Mouse (Mus musculus): ENCODE results near the gene Ttc21a. TPM values are rescaled to one million over a fixed set of nuclear protein-coding genes. Genes with fewer than 3 reads are reported as not detected.
A peak's percentile ranks its signal among the peaks of the same experiment; 100 is the strongest.
"Not testable (repeated sequence)": the region's sequence is repeated elsewhere in the genome, so short reads cannot be mapped to it uniquely, and the experiment has no call there.

Gene Ttc21a
- polyA plus RNA-seq, 1 experiment: 0.56 TPM

GRCm38 (mm10) chr9:120007833-120008232, 70.4 kb downstream of the Ttc21a start:
- H3K4me1 ChIP-seq (ENCODE audit: control insufficient read depth, insufficient read depth, low read length): no peaks in the 10 kb centered on the region; the same call in 1 of the 2 replicates
- DNase-seq: no peak
- H3K27ac ChIP-seq (ENCODE audit: insufficient read depth, low read length): no peak overlapping the region
- 91% methylated on average over 1 of the region's 1 CpGs for WGBS
- H3K27me3 ChIP-seq (ENCODE audit: control insufficient read depth, insufficient read depth, low read length): no peaks in the 10 kb centered on the region
- no peak overlapping the region for H3K4me3 ChIP-seq (replicated peaks; ENCODE audit: insufficient read depth, low read depth, low read length)
- no peak for TF ChIP-seq POLR2A (IDR thresholded peaks at IDR 0.05; ENCODE audit: borderline replicate concordance, insufficient read depth, low read length)
- TF ChIP-seq CTCF (IDR thresholded peaks at IDR 0.05; ENCODE audit: borderline replicate concordance, insufficient read depth, low read depth, low read length): no peak

- DNase-seq: no peak
- Histone ChIP-seq H3K27me3 (ENCODE audit: control insufficient read depth, insufficient read depth, low read length) (no peaks in the 10 kb centered on the region), H3K27ac (ENCODE audit: insufficient read depth, low read length) (no peak overlapping the region), H3K4me1 (ENCODE audit: control insufficient read depth, insufficient read depth, low read length) (no peaks in the 10 kb centered on the region; the same call in 1 of the 2 replicates), H3K4me3 (replicated peaks; ENCODE audit: insufficient read depth, low read depth, low read length) (no peak overlapping the region)
- TF ChIP-seq POLR2A (IDR thresholded peaks at IDR 0.05; ENCODE audit: borderline replicate concordance, insufficient read depth, low read length) (no peak), CTCF (IDR thresholded peaks at IDR 0.05; ENCODE audit: borderline replicate concordance, insufficient read depth, low read depth, low read length) (no peak)
- 90% methylated on average over 7 of the region's 7 CpGs for WGBS
Observed at GRCm38 (mm10) chr9:120009226-120009841, 71.9 kb downstream of the Ttc21a start.

- WGBS: 97% methylated on average over 3 of the region's 3 CpGs
- no peaks in the 10 kb centered on the region; the same call in 1 of the 2 replicates for H3K4me1 ChIP-seq (ENCODE audit: control insufficient read depth, insufficient read depth, low read length)
- TF ChIP-seq POLR2A (IDR thresholded peaks at IDR 0.05; ENCODE audit: borderline replicate concordance, insufficient read depth, low read length): no peak
- TF ChIP-seq CTCF (IDR thresholded peaks at IDR 0.05; ENCODE audit: borderline replicate concordance, insufficient read depth, low read depth, low read length): no peak
- H3K4me3 ChIP-seq (replicated peaks; ENCODE audit: insufficient read depth, low read depth, low read length): no peak overlapping the region
- no peaks in the 10 kb centered on the region for H3K27me3 ChIP-seq (ENCODE audit: control insufficient read depth, insufficient read depth, low read length)
- no peak for DNase-seq
- H3K27ac ChIP-seq (ENCODE audit: insufficient read depth, low read length): no peak overlapping the region
Observed at GRCm38 (mm10) chr9:120009871-120010270, 72.5 kb downstream of the Ttc21a start.

- under 1% methylated on average over 53 of the region's 60 CpGs for WGBS
- H3K27me3 ChIP-seq (ENCODE audit: control insufficient read depth, insufficient read depth, low read length): no peaks in the 10 kb centered on the region
- TF ChIP-seq CTCF (IDR thresholded peaks at IDR 0.05; ENCODE audit: borderline replicate concordance, insufficient read depth, low read depth, low read length): no peak
- TF ChIP-seq POLR2A (IDR thresholded peaks at IDR 0.05; ENCODE audit: borderline replicate concordance, insufficient read depth, low read length): no peak
- H3K4me3 ChIP-seq (replicated peaks; ENCODE audit: insufficient read depth, low read depth, low read length): peak overlapping the region; percentile 75
- peak overlapping the region; percentile 81 for H3K27ac ChIP-seq (ENCODE audit: insufficient read depth, low read length)
- no peaks in the 10 kb centered on the region; the same call in 1 of the 2 replicates for H3K4me1 ChIP-seq (ENCODE audit: control insufficient read depth, insufficient read depth, low read length)
- peak; percentile 97 to 99 for DNase-seq
Observed at GRCm38 (mm10) chr9:120010781-120011511, 73.5 kb downstream of the Ttc21a start.

- under 1% methylated on average over 10 of the region's 10 CpGs for WGBS
- H3K27me3 ChIP-seq (ENCODE audit: control insufficient read depth, insufficient read depth, low read length): no peaks in the 10 kb centered on the region
- peak overlapping the region; percentile 75 for H3K4me3 ChIP-seq (replicated peaks; ENCODE audit: insufficient read depth, low read depth, low read length)
- peak; percentile 79 to 89 for DNase-seq
- no peaks in the 10 kb centered on the region; the same call in 1 of the 2 replicates for H3K4me1 ChIP-seq (ENCODE audit: control insufficient read depth, insufficient read depth, low read length)
- peak overlapping the region; percentile 71; the same call in 1 of the 2 replicates for H3K27ac ChIP-seq (ENCODE audit: insufficient read depth, low read length)
- TF ChIP-seq POLR2A (IDR thresholded peaks at IDR 0.05; ENCODE audit: borderline replicate concordance, insufficient read depth, low read length) (no peak), CTCF (IDR thresholded peaks at IDR 0.05; ENCODE audit: borderline replicate concordance, insufficient read depth, low read depth, low read length) (peak; percentile 79)
Observed at GRCm38 (mm10) chr9:120011533-120011932, 74.1 kb downstream of the Ttc21a start.

- H3K4me1 ChIP-seq (ENCODE audit: control insufficient read depth, insufficient read depth, low read length); H3K27me3 ChIP-seq (ENCODE audit: control insufficient read depth, insufficient read depth, low read length); H3K27ac ChIP-seq (ENCODE audit: insufficient read depth, low read length); H3K4me3 ChIP-seq (replicated peaks; ENCODE audit: insufficient read depth, low read depth, low read length): not testable (repeated sequence)
- 78% methylated on average over 6 of the region's 6 CpGs for WGBS
- peak in 1 of 2 experiments; percentile 24 for DNase-seq
Observed at GRCm38 (mm10) chr9:120012161-120012560, 74.8 kb downstream of the Ttc21a start.

GRCm38 (mm10) chr9:120012781-120013180, 75.4 kb downstream of the Ttc21a start:
- no peak overlapping the region for H3K27ac ChIP-seq (ENCODE audit: insufficient read depth, low read length)
- no peaks in the 10 kb centered on the region for H3K27me3 ChIP-seq (ENCODE audit: control insufficient read depth, insufficient read depth, low read length)
- TF ChIP-seq POLR2A (IDR thresholded peaks at IDR 0.05; ENCODE audit: borderline replicate concordance, insufficient read depth, low read length) (no peak), CTCF (IDR thresholded peaks at IDR 0.05; ENCODE audit: borderline replicate concordance, insufficient read depth, low read depth, low read length) (no peak)
- H3K4me1 ChIP-seq (ENCODE audit: control insufficient read depth, insufficient read depth, low read length): no peaks in the 10 kb centered on the region; the same call in 1 of the 2 replicates
- no peak overlapping the region for H3K4me3 ChIP-seq (replicated peaks; ENCODE audit: insufficient read depth, low read depth, low read length)
- DNase-seq: peak in 1 of 2 experiments; percentile 18
- WGBS: 91% methylated on average over 5 of the region's 5 CpGs

Measured in cerebellum, adult 2 months (tissue).